Mouse (Mus musculus): Measurements from ENCODE around the gene Cyp2s1. TPM values are rescaled to one million over a fixed set of nuclear protein-coding genes. Genes with fewer than 3 reads are reported as not detected.

Gene Cyp2s1
- 22.1 and 26.2 TPM in 2 replicates for polyA plus RNA-seq (2012; rRNA removed)

DNA sequence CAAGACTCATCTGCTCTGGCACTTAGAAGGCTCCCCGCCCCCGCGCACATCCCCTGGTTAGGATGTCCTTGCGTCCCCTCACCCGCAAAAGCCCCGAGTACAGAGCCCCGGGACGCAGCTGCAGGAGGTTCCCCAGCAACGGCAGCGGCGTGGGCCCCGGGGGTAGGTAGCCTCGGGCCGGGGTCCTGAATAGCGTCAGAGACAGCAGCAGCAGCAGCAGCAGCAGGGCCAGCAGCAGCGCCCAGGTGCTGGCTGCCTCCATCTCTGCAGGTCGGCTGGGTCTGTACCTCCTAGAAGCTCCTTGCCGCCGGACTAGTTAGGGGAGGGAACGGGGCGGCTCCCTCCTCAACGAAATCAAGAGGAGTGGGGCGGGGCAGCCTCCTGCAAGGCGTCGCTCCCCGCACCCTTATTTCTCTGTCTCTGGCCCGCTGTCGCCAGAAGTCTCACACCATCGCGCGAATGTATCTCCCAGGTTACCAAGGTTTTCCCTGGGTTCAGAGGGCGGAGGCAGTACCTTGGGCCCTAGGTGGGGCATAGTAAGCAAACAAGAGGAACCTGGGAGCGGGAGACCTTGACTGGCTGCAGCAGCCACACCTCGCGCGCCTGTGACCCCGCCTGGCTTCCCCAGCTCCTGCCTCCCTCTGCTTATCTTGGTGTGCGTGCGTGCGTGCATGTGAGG, at the start of gene Cyp2s1:
Gene Cyp2s1 (minus strand): TSS at position 673 of the 679 bp plus-strand sequence.
- TF ChIP-seq POLR2A (IDR thresholded peaks at IDR 0.05; ENCODE audit: low read depth, low read length), result no peak
- no peak for TF ChIP-seq CTCF (conservative IDR thresholded peaks at IDR 0.05; ENCODE audit: insufficient read depth, insufficient read length, low read depth, low read length)
- Histone ChIP-seq H3K27ac (ENCODE audit: insufficient read depth, low read depth, low read length) (peak within 1 kb of the TSS; percentile 66), H3K4me1 (ENCODE audit: control insufficient read depth, insufficient read depth, low read length) (no peaks in the 10 kb centered on the region), H3K27me3 (replicated peaks; ENCODE audit: control insufficient read depth, insufficient read depth, low read length) (no peaks in the 10 kb centered on the region), H3K4me3 (ENCODE audit: insufficient read depth, low read depth, low read length) (peak within 1 kb of the TSS; percentile 43), H3K36me3 (ENCODE audit: control insufficient read depth, insufficient read depth, low read length) (no peaks in the 10 kb centered on the region)
- 3% methylated on average over 40 of the region's 40 CpGs for WGBS
- peak; percentile 75 for DNase-seq

DNA sequence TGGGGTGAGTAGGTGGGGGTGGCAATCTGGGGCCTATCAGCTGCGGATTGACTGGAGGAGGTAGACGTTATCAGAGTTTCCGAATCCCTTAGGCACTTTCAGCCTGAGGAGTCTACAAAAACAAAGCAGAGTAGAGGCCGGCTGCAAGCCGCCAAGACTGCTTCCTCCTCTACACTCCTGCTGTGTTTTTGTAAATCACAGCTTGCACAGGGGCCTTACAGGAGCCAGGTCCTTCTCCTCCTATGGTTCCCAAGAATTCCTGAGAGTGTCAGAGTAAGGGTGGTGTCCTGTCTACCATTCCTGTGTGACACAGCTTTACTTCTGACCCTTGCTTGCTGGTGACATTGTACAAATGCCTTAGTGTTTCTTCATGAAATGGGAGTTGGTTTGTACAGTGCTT, 48.1 kb upstream of the Cyp2s1 start:
- 54% methylated on average over 5 of the region's 5 CpGs for WGBS
- H3K36me3 ChIP-seq (ENCODE audit: control insufficient read depth, insufficient read depth, low read length), result no peaks in the 10 kb centered on the region
- no peak overlapping the region for H3K27ac ChIP-seq (ENCODE audit: insufficient read depth, low read depth, low read length)
- no peaks in the 10 kb centered on the region for H3K27me3 ChIP-seq (replicated peaks; ENCODE audit: control insufficient read depth, insufficient read depth, low read length)
- DNase-seq, result no peak
- H3K4me3 ChIP-seq (ENCODE audit: insufficient read depth, low read depth, low read length), result no peak overlapping the region
- TF ChIP-seq POLR2A (IDR thresholded peaks at IDR 0.05; ENCODE audit: low read depth, low read length), result no peak
- TF ChIP-seq CTCF (conservative IDR thresholded peaks at IDR 0.05; ENCODE audit: insufficient read depth, insufficient read length, low read depth, low read length), result no peak
- H3K4me1 ChIP-seq (ENCODE audit: control insufficient read depth, insufficient read depth, low read length), result no peaks in the 10 kb centered on the region; the same call in 1 of the 2 replicates

DNA sequence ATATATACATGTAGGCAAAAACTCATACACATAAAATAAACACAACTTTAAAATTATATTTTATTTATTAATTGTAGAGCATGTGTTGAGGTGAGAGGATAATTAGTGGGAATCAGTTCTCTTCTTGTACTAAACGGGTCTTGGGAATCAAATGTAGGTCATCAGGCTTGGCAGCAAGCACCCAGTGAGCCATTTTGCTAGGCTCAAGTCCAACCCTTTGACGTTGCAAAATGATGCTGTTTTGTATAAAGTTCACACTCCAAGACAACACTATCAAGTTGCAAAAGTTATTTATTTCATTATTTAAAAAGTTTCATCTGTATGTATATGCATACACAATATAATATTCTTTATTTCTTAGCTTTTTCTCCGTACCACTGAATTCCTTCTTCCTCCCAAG, 47.0 kb upstream of the Cyp2s1 start:
- Histone ChIP-seq H3K4me1 (ENCODE audit: control insufficient read depth, insufficient read depth, low read length) (no peaks in the 10 kb centered on the region; the same call in 1 of the 2 replicates), H3K36me3 (ENCODE audit: control insufficient read depth, insufficient read depth, low read length) (no peaks in the 10 kb centered on the region), H3K27me3 (replicated peaks; ENCODE audit: control insufficient read depth, insufficient read depth, low read length) (no peaks in the 10 kb centered on the region), H3K27ac (ENCODE audit: insufficient read depth, low read depth, low read length) (no peak overlapping the region), H3K4me3 (ENCODE audit: insufficient read depth, low read depth, low read length) (no peak overlapping the region)
- peak; percentile 19 for DNase-seq
- WGBS, result 61% methylated on average over 3 of the region's 3 CpGs
- TF ChIP-seq CTCF (conservative IDR thresholded peaks at IDR 0.05; ENCODE audit: insufficient read depth, insufficient read length, low read depth, low read length) (no peak), POLR2A (IDR thresholded peaks at IDR 0.05; ENCODE audit: low read depth, low read length) (no peak)

DNA sequence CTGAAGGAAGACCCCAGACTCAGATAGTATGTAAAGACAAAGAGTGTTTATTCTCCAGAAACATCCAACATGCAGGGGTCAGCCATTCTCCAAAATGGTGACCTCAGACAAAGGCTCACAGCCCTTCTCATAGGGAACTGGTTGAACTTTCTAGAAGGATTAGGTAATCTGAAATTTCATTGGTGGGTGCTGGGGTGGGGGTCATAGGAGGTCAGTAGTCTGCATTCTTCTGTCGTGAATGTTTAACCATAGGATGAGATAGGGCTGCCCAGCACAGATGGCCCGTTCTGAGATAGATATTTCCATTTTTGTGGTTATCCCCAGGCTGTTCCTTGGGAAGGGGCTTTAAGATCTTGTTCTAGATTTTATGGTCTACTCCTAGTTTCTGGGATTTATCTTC, 45.7 kb upstream of the Cyp2s1 start:
- Histone ChIP-seq H3K4me1 (ENCODE audit: control insufficient read depth, insufficient read depth, low read length) (no peaks in the 10 kb centered on the region; the same call in 1 of the 2 replicates), H3K27ac (ENCODE audit: insufficient read depth, low read depth, low read length) (no peak overlapping the region), H3K27me3 (replicated peaks; ENCODE audit: control insufficient read depth, insufficient read depth, low read length) (no peaks in the 10 kb centered on the region), H3K36me3 (ENCODE audit: control insufficient read depth, insufficient read depth, low read length) (no peaks in the 10 kb centered on the region), H3K4me3 (ENCODE audit: insufficient read depth, low read depth, low read length) (no peak overlapping the region)
- no peak for DNase-seq
- TF ChIP-seq CTCF (conservative IDR thresholded peaks at IDR 0.05; ENCODE audit: insufficient read depth, insufficient read length, low read depth, low read length) (no peak), POLR2A (IDR thresholded peaks at IDR 0.05; ENCODE audit: low read depth, low read length) (no peak)
- WGBS, result 42% methylated on average over 2 of the region's 2 CpGs

DNA sequence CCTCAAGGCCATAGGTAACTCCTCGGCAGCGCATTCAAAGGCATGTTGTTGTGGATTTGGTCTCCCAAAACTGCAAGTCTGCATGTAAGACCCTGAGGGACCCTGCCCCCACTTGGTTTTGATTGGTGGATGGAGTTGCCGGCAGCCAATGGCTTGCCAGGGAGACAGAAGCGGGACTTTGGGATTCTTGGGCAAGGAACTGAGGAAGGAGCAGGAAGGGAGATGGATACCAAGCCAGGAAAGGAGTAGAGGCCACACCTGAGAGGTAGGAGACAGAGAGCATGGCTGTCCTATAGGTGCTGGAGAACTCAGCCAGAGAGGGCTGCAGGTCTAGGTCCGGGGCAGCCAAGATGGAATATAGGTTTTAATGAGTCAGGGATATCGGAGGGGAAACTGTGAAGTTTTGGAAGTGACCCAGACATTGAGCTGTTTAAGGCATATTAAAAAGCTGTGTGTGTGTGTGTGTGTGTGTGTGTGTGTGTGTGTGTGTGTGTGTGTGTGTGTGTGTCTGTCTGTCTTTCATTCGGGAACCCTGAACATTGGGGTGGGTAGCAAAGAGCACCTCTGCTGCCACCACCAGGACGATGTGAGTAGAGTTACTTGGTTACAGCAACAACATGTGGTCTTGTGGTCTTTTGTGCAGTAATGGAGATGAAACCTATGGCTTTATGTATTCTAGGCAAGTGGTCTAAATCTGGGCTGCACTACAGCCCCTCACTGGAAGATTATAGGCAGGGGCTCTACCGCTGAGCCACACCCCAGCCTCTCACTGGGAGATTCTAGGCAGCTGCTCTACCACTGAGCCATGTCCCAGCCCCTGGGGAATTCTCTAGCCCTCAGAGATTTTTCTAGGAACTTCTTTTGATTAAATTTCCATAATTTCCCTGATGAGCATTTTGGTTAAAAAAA, 43.5 kb upstream of the Cyp2s1 start:
- WGBS, result 31% methylated on average over 9 of the region's 9 CpGs

DNA sequence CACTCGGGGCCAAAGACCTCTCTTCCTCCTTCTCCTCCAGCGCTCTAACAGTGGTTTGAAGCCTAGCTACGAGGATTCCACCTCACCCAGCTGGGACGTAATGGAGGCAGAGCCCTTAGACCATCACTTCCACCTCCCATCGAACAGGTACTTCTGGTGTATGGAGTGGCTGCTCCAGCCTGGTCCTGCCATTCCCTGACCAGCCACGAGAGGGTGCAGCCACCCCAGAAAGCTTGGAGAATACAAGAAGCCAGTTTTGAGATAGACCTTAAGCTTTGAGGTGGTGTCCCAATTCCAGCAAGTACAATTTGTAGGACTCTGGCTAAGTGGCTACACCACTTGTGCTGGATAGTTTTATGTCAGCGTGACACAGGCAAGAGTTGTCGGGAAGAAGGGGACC, 38.4 kb upstream of the Cyp2s1 start:
- Histone ChIP-seq H3K27ac (ENCODE audit: insufficient read depth, low read depth, low read length) (no peak overlapping the region), H3K27me3 (replicated peaks; ENCODE audit: control insufficient read depth, insufficient read depth, low read length) (no peaks in the 10 kb centered on the region), H3K36me3 (ENCODE audit: control insufficient read depth, insufficient read depth, low read length) (no peaks in the 10 kb centered on the region), H3K4me3 (ENCODE audit: insufficient read depth, low read depth, low read length) (no peak overlapping the region), H3K4me1 (ENCODE audit: control insufficient read depth, insufficient read depth, low read length) (no peaks in the 10 kb centered on the region)
- peak; percentile 79 for DNase-seq
- TF ChIP-seq CTCF (conservative IDR thresholded peaks at IDR 0.05; ENCODE audit: insufficient read depth, insufficient read length, low read depth, low read length) (peak; percentile 91), POLR2A (IDR thresholded peaks at IDR 0.05; ENCODE audit: low read depth, low read length) (no peak)
- WGBS, result 32% methylated on average over 8 of the region's 8 CpGs

More for the DNA sequence above, 43.5 kb upstream of the Cyp2s1 start:
- DNase-seq, result peak; percentile 34
- H3K36me3 ChIP-seq (ENCODE audit: control insufficient read depth, insufficient read depth, low read length), result no peaks in the 10 kb centered on the region
- no peak overlapping the region for H3K27ac ChIP-seq (ENCODE audit: insufficient read depth, low read depth, low read length)
- no peak overlapping the region for H3K4me3 ChIP-seq (ENCODE audit: insufficient read depth, low read depth, low read length)
- TF ChIP-seq POLR2A (IDR thresholded peaks at IDR 0.05; ENCODE audit: low read depth, low read length), result no peak
- peak; percentile 49; the same call in 1 of the 2 replicates for TF ChIP-seq CTCF (conservative IDR thresholded peaks at IDR 0.05; ENCODE audit: insufficient read depth, insufficient read length, low read depth, low read length)
- no peaks in the 10 kb centered on the region for H3K27me3 ChIP-seq (replicated peaks; ENCODE audit: control insufficient read depth, insufficient read depth, low read length)
- no peaks in the 10 kb centered on the region; the same call in 1 of the 2 replicates for H3K4me1 ChIP-seq (ENCODE audit: control insufficient read depth, insufficient read depth, low read length)

DNA sequence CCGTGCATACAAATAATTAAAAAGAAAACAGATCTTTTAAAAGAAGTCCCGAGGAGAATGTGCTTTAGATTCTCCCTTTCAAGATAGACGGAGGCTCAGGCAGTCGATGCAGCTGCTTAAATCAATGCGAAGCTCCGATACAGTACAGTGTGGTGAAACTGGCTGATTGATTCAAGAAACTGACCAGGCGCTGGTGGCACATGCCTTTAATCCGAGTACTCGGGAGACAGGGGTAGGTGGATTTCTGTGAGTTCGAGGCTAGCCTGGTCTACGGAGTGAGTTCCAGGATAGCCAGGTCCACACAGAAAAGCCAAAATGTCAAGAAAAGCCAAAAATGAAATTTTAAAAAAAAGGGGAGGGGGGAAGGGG, 31.7 kb upstream of the Cyp2s1 start:
- Histone ChIP-seq H3K4me1 (ENCODE audit: control insufficient read depth, insufficient read depth, low read length) (no peaks in the 10 kb centered on the region), H3K4me3 (ENCODE audit: insufficient read depth, low read depth, low read length) (peak overlapping the region; percentile 89), H3K27me3 (replicated peaks; ENCODE audit: control insufficient read depth, insufficient read depth, low read length) (no peaks in the 10 kb centered on the region), H3K36me3 (ENCODE audit: control insufficient read depth, insufficient read depth, low read length) (no peaks in the 10 kb centered on the region), H3K27ac (ENCODE audit: insufficient read depth, low read depth, low read length) (peak overlapping the region; percentile 75)
- 22% methylated on average over 11 of the region's 11 CpGs for WGBS
- DNase-seq, result no peak
- TF ChIP-seq CTCF (conservative IDR thresholded peaks at IDR 0.05; ENCODE audit: insufficient read depth, insufficient read length, low read depth, low read length) (no peak), POLR2A (IDR thresholded peaks at IDR 0.05; ENCODE audit: low read depth, low read length) (no peak)
